Mouse (Mus musculus) kidney, postnatal 0 days (tissue): Measurements from ENCODE around the gene Cpm. TPM values are rescaled to one million over a fixed set of nuclear protein-coding genes. Genes with fewer than 3 reads are reported as not detected.

Source experiments
- ATAC-seq: fragments of 200-750 bp; cut with Nextera tagmentation; replicated peaks from 2 replicates; pipeline ENCODE4 v1.8.0; 2017; ENCODE audit warnings: low read depth, moderate number of reproducible peaks, moderate TSS enrichment, moderate library complexity; ENCODE audit not compliant: low FRiP score
- DNase-seq: peaks from one replicate; pipeline ENCODE4 v3.0.0-alpha.2; 2016; ENCODE audit warnings: low spot score
- H3K27ac ChIP-seq: fragments of 300-500 bp; sonication (generic); 2 replicates; pipeline ENCODE4 v1.5.1; 2014; ENCODE audit warnings: mild to moderate bottlenecking
- H3K27me3 ChIP-seq: fragments of 300-500 bp; sonication (generic); 2 replicates; pipeline ENCODE4 v1.6.1; 2014; ENCODE audit warnings: low read length, mixed read lengths; ENCODE audit not compliant: insufficient read depth
- H3K36me3 ChIP-seq: fragments of 300-500 bp; sonication (generic); 2 replicates; pipeline ENCODE4 v1.6.1; 2014; ENCODE audit warnings: low read length, mixed read lengths; ENCODE audit not compliant: insufficient read depth
- H3K4me1 ChIP-seq: fragments of 300-500 bp; sonication (generic); replicated peaks from 2 replicates; pipeline ENCODE4 v1.6.1; 2014; ENCODE audit warnings: antibody characterized with exemption, low read length, mixed read lengths; ENCODE audit not compliant: insufficient read depth
- H3K4me2 ChIP-seq: fragments of 300-500 bp; sonication (generic); 2 replicates; pipeline ENCODE4 v1.6.1; 2014; ENCODE audit warnings: mild to moderate bottlenecking, low read length, moderate library complexity, mixed read lengths
- H3K4me3 ChIP-seq: fragments of 300-500 bp; sonication (generic); replicated peaks from 2 replicates; pipeline ENCODE4 v1.5.1; 2014; ENCODE audit warnings: low read depth, low read length
- H3K9ac ChIP-seq: fragments of 300-500 bp; sonication (generic); 2 replicates; pipeline ENCODE4 v1.6.1; 2014; ENCODE audit warnings: low read depth, low read length
- H3K9me3 ChIP-seq: fragments of 300-500 bp; sonication (generic); replicated peaks from 2 replicates; pipeline ENCODE4 v1.6.1; 2016; ENCODE audit warnings: low read length, inconsistent platforms, mixed read lengths
- CTCF ChIP-seq: IDR thresholded peaks from 2 replicates; pipeline ENCODE4 v1.5.1; 2016; ENCODE audit warnings: antibody characterized with exemption, low read depth, mild to moderate bottlenecking, moderate library complexity
- WGBS: fragments of 180-500 bp; shearing (Covaris S2); extraction: QIAGEN DNeasy Blood & Tissue Kit; methylation state at CpG from one replicate; pipeline ENCODE4 v1.1.7; 2014; 5-methylcytosine and 5-hydroxymethylcytosine counted together
- polyA plus RNA-seq: library from polyadenylated mRNA; unstranded; fragments of >200 nt; fragmentation: Nextera tagmentation; extraction: Ambion mirVana; gene quantifications from 2 replicates; pipeline ENCODE4 v1.2.1, GENCODE M21; 2015

Cpm gene
- polyA plus RNA-seq, 1 experiment from 2014 or later, result 51.7 TPM

DNA sequence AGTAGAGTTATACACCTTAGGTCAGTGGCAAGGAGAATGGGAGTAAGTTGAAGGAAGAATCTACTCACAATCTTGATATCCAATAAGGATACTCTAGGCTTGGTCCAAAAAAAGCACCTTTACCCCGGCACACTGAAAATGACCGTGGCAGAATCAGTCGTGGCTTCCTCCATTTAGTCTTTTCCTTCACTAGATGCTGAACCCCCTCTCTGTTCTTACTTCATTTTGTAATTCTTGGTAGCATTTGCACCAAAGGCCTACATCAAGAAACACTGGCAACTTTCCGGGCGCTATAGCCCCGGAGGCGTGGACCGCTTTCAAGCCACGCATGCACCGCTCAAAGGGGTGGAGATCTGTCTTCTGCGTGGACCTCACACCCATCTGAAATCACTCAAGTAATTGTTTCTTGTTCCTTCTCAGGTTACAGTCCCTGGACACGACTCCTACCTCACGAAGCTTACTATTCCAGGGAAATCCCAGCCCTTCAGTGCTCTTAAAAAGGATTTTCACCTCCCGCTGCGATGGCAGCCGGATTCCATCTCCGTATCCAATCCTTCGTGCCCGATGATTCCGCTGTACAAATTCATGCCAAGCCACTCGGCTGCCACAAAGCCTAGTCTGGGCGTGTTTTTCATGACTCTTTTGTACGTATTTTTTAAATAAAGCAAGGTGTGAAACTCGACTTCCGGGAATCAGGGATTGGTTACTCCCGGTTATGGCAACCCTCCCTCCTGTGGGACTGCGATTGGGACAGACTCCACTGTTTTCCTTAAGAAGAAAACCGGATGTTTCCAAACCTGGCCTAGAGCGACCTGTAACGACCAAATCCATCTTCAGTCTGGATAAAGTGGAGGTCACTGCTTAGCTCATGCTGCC lies 53.8 kb downstream of the Cpm start:
- Histone ChIP-seq H3K4me2 (no peak overlapping the region), H3K27me3 (no peaks in the 10 kb centered on the region), H3K4me3 (no peak overlapping the region), H3K9me3 (no peaks in the 10 kb centered on the region), H3K9ac (no peak overlapping the region), H3K36me3 (no peaks in the 10 kb centered on the region), H3K27ac (no peak overlapping the region), H3K4me1 (no peaks in the 10 kb centered on the region)
- WGBS, result 79% methylated on average over 30 of the region's 30 CpGs
- no peak for DNase-seq
- no peak for ATAC-seq
- no peak for TF ChIP-seq CTCF

DNA sequence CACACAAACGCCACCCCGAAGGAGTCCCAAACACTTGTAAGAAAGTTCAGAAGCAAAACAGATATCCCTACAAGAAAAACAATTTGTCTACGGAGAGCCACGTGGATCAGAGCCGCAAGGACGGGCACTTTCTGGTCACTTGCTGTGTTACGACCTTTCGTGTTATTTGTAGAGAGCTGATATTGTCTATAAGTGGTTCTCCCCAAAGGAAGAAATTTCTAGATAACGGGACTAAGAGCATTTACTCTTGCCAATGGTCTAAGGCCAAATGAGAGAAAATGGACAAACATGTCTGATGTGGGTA lies 54.4 kb downstream of the Cpm start:
- DNase-seq (no peak), ATAC-seq (no peak)
- 86% methylated on average over 9 of the region's 9 CpGs for WGBS
- no peaks in the 10 kb centered on the region for H3K4me1 ChIP-seq
- no peaks in the 10 kb centered on the region for H3K27me3 ChIP-seq
- H3K9me3 ChIP-seq, result no peaks in the 10 kb centered on the region
- H3K27ac ChIP-seq, result no peak overlapping the region
- no peak overlapping the region for H3K4me3 ChIP-seq
- H3K36me3 ChIP-seq, result no peaks in the 10 kb centered on the region
- no peak overlapping the region for H3K9ac ChIP-seq
- H3K4me2 ChIP-seq, result no peak overlapping the region
- no peak for TF ChIP-seq CTCF

GRCm38 (mm10) chr10:117684298-117685170 lies 55.2 kb downstream of the Cpm start:
- no peaks in the 10 kb centered on the region for H3K4me1 ChIP-seq
- TF ChIP-seq CTCF, result no peak
- H3K27me3 ChIP-seq, result no peaks in the 10 kb centered on the region
- H3K9me3 ChIP-seq, result no peaks in the 10 kb centered on the region
- 86% methylated on average over 19 of the region's 19 CpGs for WGBS
- DNase-seq (no peak), ATAC-seq (no peak)
- H3K27ac ChIP-seq, result no peak overlapping the region
- H3K36me3 ChIP-seq, result peaks cover 8% of the 10 kb centered on the region
- H3K4me2 ChIP-seq, result no peak overlapping the region
- no peak overlapping the region for H3K9ac ChIP-seq
- H3K4me3 ChIP-seq, result no peak overlapping the region

DNA sequence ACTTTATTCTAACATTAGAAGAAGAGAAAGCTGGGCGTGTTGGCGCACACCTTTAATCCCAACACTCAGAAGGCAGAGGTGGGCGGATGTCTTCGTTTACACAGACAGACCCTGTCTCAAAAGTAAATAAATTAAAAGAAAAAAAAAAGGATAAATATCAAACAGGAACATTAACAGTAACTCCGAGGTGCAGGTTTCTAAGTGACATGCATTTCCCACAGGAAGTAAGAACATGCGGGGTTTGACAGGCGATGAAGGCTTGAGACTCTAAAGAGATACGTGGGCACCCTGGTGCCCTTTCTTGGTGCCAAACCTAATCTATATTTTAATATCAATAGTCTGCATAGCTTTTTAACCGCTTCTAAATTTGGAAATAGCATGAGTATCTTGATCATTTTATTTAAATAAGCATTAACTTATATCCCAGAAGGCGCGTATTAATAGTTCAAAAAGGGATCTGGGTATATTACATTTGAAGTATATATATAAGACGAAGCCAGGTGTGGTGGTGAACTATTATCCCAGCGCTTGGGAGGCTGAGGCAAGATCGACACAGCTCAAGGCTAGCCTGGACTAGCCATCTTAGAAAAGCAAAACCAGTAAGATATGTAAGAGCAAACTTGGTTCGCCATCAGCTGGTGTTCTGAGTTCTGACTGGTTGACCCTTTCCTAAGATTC lies 56.0 kb downstream of the Cpm start:
- H3K9ac ChIP-seq, result no peak overlapping the region
- 88% methylated on average over 15 of the region's 15 CpGs for WGBS

DNA sequence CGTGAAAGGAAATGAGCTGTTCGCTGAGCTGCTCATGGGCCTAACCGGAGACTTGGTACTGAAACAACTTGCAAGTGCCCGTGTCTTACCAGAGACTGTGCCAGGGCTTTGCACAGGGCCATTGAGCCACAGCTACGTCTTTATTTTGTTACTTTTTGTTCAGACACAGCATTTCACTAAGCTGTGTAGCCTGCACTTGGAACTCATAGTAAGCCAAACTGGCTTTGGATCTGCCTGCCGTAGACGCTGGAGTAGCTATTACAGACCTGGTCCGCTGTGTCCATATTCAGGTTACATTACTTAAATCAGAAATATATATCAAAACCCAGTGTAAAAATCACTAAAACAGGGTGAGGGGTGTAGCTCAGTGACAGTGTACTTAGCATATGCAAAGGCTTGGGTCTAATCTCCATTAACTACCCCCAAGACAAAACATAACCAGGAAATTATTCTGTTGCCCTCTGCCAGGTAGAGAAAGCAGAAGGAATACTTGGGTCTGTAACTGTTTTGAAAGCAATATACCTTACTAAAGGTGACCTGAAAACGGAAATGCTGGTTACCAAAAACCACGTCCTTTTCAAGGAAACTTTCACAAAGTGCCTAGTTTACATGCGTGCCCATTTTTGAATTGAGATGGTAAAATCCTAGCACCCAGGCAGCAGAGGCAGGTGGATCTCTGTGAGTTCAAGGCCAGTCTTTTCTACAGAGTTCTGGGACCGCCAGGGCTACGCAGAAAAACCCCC lies 56.7 kb downstream of the Cpm start:
- Histone ChIP-seq H3K9ac (no peak overlapping the region), H3K27me3 (no peaks in the 10 kb centered on the region), H3K4me3 (no peak overlapping the region), H3K4me2 (no peak overlapping the region), H3K4me1 (no peaks in the 10 kb centered on the region), H3K9me3 (no peaks in the 10 kb centered on the region), H3K36me3 (peaks cover 19% of the 10 kb centered on the region), H3K27ac (no peak overlapping the region)
- DNase-seq (no peak), ATAC-seq (no peak)
- 89% methylated on average over 13 of the region's 13 CpGs for WGBS
- no peak for TF ChIP-seq CTCF

More for the DNA sequence above, 56.0 kb downstream of the Cpm start:
- Histone ChIP-seq H3K27me3 (no peaks in the 10 kb centered on the region), H3K4me3 (no peak overlapping the region), H3K36me3 (peaks cover 12% of the 10 kb centered on the region), H3K4me1 (no peaks in the 10 kb centered on the region), H3K9me3 (no peaks in the 10 kb centered on the region), H3K4me2 (no peak overlapping the region), H3K27ac (no peak overlapping the region)
- ATAC-seq, result no peak
- DNase-seq, result no peak
- TF ChIP-seq CTCF, result no peak
